Mouse (Mus musculus) heart, embryonic 14.5 days (tissue): Measurements from ENCODE around the gene Clec2d. TPM values are rescaled to one million over a fixed set of nuclear protein-coding genes. Genes with fewer than 3 reads are reported as not detected.

Experiments
- ATAC-seq: fragments of 200-750 bp; cut with Nextera tagmentation; 2 replicates; pipeline ENCODE4 v1.8.0; 2017; ENCODE audit warnings: low read depth, moderate TSS enrichment; ENCODE audit not compliant: insufficient number of reproducible peaks, insufficient read depth, low FRiP score
- H3K27ac ChIP-seq, 2 experiments: fragments of 200-500 bp in 1 of 2; fragments of 300-500 bp in 1 of 2; sonication (generic) in 1 of 2; replicated peaks in 1 of 2; 2 replicates each; pipeline ENCODE4 v1.5.1; 2012 to 2014; ENCODE audit warnings: low read depth in 2 of 2, low read length in 2 of 2, control low read depth in 1 of 2, mild to moderate bottlenecking in 1 of 2, mixed read lengths in 1 of 2; ENCODE audit not compliant: control insufficient read depth in 1 of 2, insufficient read depth in 1 of 2
- H3K27me3 ChIP-seq: fragments of 300-500 bp; sonication (generic); 2 replicates; pipeline ENCODE4 v1.6.1; 2014; ENCODE audit warnings: mild to moderate bottlenecking, low read length, control low read depth; ENCODE audit not compliant: control insufficient read depth, insufficient read depth
- H3K36me3 ChIP-seq: fragments of 300-500 bp; sonication (generic); 2 replicates; pipeline ENCODE4 v1.6.1; 2014; ENCODE audit warnings: mild to moderate bottlenecking, control low read depth, low read length, mixed read lengths; ENCODE audit not compliant: control insufficient read depth, insufficient read depth
- H3K4me1 ChIP-seq, 2 experiments: fragments of 200-500 bp in 1 of 2; fragments of 300-500 bp in 1 of 2; sonication (generic) in 1 of 2; 2 replicates each; pipeline ENCODE4 v1.6.1; 2012 to 2014; ENCODE audit warnings: low read length in 2 of 2, control low read depth in 1 of 2, mixed read lengths in 1 of 2; ENCODE audit not compliant: control insufficient read depth in 2 of 2, insufficient read depth in 2 of 2
- H3K4me2 ChIP-seq: fragments of 300-500 bp; sonication (generic); 2 replicates; pipeline ENCODE4 v1.6.1; 2014; ENCODE audit warnings: mild to moderate bottlenecking, low read length
- H3K4me3 ChIP-seq, 2 experiments: fragments of 200-500 bp in 1 of 2; fragments of 300-500 bp in 1 of 2; sonication (generic) in 1 of 2; 2 replicates each; pipeline ENCODE4 v1.5.1; 2012 to 2014; ENCODE audit warnings: low read length in 2 of 2, mild to moderate bottlenecking in 2 of 2, control low read depth in 1 of 2, low read depth in 1 of 2, moderate library complexity in 1 of 2; ENCODE audit not compliant: control insufficient read depth in 1 of 2, insufficient read depth in 1 of 2
- H3K9ac ChIP-seq: fragments of 300-500 bp; sonication (generic); 2 replicates; pipeline ENCODE4 v1.6.1; 2014; ENCODE audit warnings: mild to moderate bottlenecking, low read length
- H3K9me3 ChIP-seq: fragments of 300-500 bp; sonication (generic); 2 replicates; pipeline ENCODE4 v1.6.1; 2016; ENCODE audit warnings: low read length, control low read depth; ENCODE audit not compliant: control insufficient read depth
- WGBS: fragments of 180-500 bp; shearing (Covaris S2); extraction: QIAGEN DNeasy Blood & Tissue Kit; methylation state at CpG from one replicate; pipeline ENCODE4 v1.1.7; 2014; 5-methylcytosine and 5-hydroxymethylcytosine counted together
- polyA plus RNA-seq: library from polyadenylated mRNA; unstranded; fragments of >200 nt; fragmentation: Nextera tagmentation; extraction: Ambion mirVana; gene quantifications from 2 replicates; pipeline ENCODE4 v1.2.1, GENCODE M21; 2014

The Clec2d gene
- polyA plus RNA-seq, 1 experiment from 2014 or later = 0.38 TPM

GRCm38 (mm10) chr6:129216721-129217230 is 36.4 kb downstream of the Clec2d start:
- ATAC-seq = no peak
- WGBS = 74% methylated on average over 3 of the region's 3 CpGs
- H3K27ac ChIP-seq = no peak overlapping the region

GRCm38 (mm10) chr6:129218191-129218696 is 37.8 kb downstream of the Clec2d start:
- WGBS = 62% methylated on average over 5 of the region's 5 CpGs
- H3K9ac ChIP-seq = no peak overlapping the region
- H3K27ac ChIP-seq = no peak overlapping the region
- no peaks in the 10 kb centered on the region for H3K36me3 ChIP-seq
- no peak overlapping the region for H3K4me2 ChIP-seq
- H3K27me3 ChIP-seq = no peaks in the 10 kb centered on the region
- no peaks in the 10 kb centered on the region for H3K9me3 ChIP-seq
- no peak for ATAC-seq
- H3K4me3 ChIP-seq = no peak overlapping the region
- peaks cover 0 to 7% of the 10 kb centered on the region in 2 experiments; a peak in 1 of 4 replicates for H3K4me1 ChIP-seq

More at GRCm38 (mm10) chr6:129216721-129217230, 36.4 kb downstream of the Clec2d start:
- no peak overlapping the region for H3K4me3 ChIP-seq
- no peaks in the 10 kb centered on the region for H3K27me3 ChIP-seq
- no peaks in the 10 kb centered on the region for H3K9me3 ChIP-seq
- peaks cover 0 to 7% of the 10 kb centered on the region in 2 experiments; a peak in 1 of 4 replicates for H3K4me1 ChIP-seq
- no peak overlapping the region for H3K9ac ChIP-seq
- no peak overlapping the region for H3K4me2 ChIP-seq
- no peaks in the 10 kb centered on the region for H3K36me3 ChIP-seq

- H3K36me3 ChIP-seq = no peaks in the 10 kb centered on the region
- H3K27me3 ChIP-seq = no peaks in the 10 kb centered on the region
- no peak overlapping the region for H3K9ac ChIP-seq
- H3K27ac ChIP-seq = no peak overlapping the region
- 38% methylated on average over 3 of the region's 3 CpGs for WGBS
- H3K4me3 ChIP-seq = no peak overlapping the region
- no peaks in the 10 kb centered on the region for H3K9me3 ChIP-seq
- H3K4me2 ChIP-seq = no peak overlapping the region
- ATAC-seq = no peak
- peaks cover 0 to 11% of the 10 kb centered on the region in 2 experiments; a peak in 1 of 4 replicates for H3K4me1 ChIP-seq
These were observed 39.6 kb downstream of the Clec2d start for GRCm38 (mm10) chr6:129219897-129220517.

- 83% methylated on average over 1 of the region's 1 CpGs for WGBS
- Histone ChIP-seq H3K9ac (no peak overlapping the region), H3K4me1 (peaks cover 0 to 5% of the 10 kb centered on the region in 2 experiments; a peak in 1 of 4 replicates), H3K36me3 (no peaks in the 10 kb centered on the region), H3K4me2 (no peak overlapping the region), H3K27ac (no peak overlapping the region), H3K27me3 (no peaks in the 10 kb centered on the region), H3K9me3 (no peaks in the 10 kb centered on the region), H3K4me3 (no peak overlapping the region)
- ATAC-seq = no peak
These were observed 40.6 kb downstream of the Clec2d start for GRCm38 (mm10) chr6:129221053-129221452.

GRCm38 (mm10) chr6:129222188-129222800 is 41.9 kb downstream of the Clec2d start:
- no peak overlapping the region for H3K27ac ChIP-seq
- no peaks in the 10 kb centered on the region for H3K9me3 ChIP-seq
- H3K9ac ChIP-seq = no peak overlapping the region
- no peak for ATAC-seq
- no peak overlapping the region for H3K4me2 ChIP-seq
- no peaks in the 10 kb centered on the region for H3K27me3 ChIP-seq
- no peak overlapping the region for H3K4me3 ChIP-seq
- H3K4me1 ChIP-seq = peaks cover 0 to 4% of the 10 kb centered on the region in 2 experiments; a peak in 1 of 4 replicates
- H3K36me3 ChIP-seq = no peaks in the 10 kb centered on the region
- 79% methylated on average over 3 of the region's 3 CpGs for WGBS

- Histone ChIP-seq H3K4me3 (no peak overlapping the region), H3K27me3 (no peaks in the 10 kb centered on the region), H3K9me3 (no peaks in the 10 kb centered on the region), H3K4me1 (peaks cover 0 to 4% of the 10 kb centered on the region in 2 experiments; a peak in 1 of 4 replicates), H3K27ac (no peak overlapping the region), H3K36me3 (no peaks in the 10 kb centered on the region), H3K4me2 (no peak overlapping the region), H3K9ac (no peak overlapping the region)
- ATAC-seq = no peak
- 40% methylated on average over 2 of the region's 2 CpGs for WGBS
These were observed 43.2 kb downstream of the Clec2d start for GRCm38 (mm10) chr6:129223611-129224010.

- no peaks in the 10 kb centered on the region for H3K27me3 ChIP-seq
- peaks cover 2 to 7% of the 10 kb centered on the region in 2 experiments; a peak in 3 of 4 replicates for H3K4me1 ChIP-seq
- H3K4me2 ChIP-seq = no peak overlapping the region
- H3K36me3 ChIP-seq = no peaks in the 10 kb centered on the region
- no peak overlapping the region for H3K27ac ChIP-seq
- H3K9ac ChIP-seq = no peak overlapping the region
- no peaks in the 10 kb centered on the region for H3K9me3 ChIP-seq
- WGBS = 73% methylated on average over 1 of the region's 1 CpGs
- no peak for ATAC-seq
- H3K4me3 ChIP-seq = no peak overlapping the region
These were observed 43.7 kb downstream of the Clec2d start for GRCm38 (mm10) chr6:129224090-129224489.
